Mouse (Mus musculus): ENCODE measurements around the gene Osbpl9. TPM values are rescaled to one million over a fixed set of nuclear protein-coding genes. Genes with fewer than 3 reads are reported as not detected.

The Osbpl9 gene
- total RNA-seq, 2 experiments from 2014 or later: 57.1 to 58.7 TPM

DNA sequence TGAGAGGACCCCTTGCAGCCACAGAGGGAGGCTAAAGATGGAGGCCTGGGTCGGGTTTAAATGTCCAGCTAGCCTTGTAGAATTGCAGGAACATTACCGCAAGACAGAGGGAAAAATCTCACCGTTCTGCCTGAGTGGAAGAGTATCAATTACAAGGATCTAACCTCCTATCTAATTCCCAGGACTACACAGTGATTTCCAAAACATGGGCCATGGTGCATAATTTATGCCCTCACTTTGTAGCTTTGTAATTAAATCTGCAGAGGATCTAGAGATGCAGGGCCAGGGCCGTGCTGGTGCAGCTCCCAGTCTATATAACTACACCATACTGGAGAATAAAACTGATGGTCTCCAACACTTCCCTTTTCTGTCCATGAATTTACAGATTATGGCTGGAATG, 8.8 kb upstream of the Osbpl9 start:
- no peak for DNase-seq (ENCODE audit: low spot score in 2 of 2)

DNA sequence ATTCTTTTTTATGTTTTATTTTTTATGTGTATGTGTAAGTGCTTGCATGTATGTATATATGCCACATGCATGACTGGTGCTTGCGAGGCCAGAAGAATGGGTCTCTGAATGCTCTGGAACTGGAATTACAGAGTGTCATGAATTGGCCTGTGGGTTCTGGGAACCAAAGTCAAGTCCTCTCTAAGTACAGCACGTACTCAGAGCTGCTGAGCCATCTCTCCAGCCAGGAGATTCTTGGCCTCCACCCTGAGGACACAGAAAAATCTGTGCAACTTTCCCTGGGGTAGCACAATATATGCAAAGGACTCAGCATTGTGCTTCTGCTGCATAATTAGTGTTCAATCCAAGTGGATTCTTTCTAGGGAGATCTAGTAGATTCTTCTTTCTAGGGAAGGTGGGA, 8.2 kb upstream of the Osbpl9 start:
- no peak for DNase-seq (ENCODE audit: low spot score in 2 of 2)

DNA sequence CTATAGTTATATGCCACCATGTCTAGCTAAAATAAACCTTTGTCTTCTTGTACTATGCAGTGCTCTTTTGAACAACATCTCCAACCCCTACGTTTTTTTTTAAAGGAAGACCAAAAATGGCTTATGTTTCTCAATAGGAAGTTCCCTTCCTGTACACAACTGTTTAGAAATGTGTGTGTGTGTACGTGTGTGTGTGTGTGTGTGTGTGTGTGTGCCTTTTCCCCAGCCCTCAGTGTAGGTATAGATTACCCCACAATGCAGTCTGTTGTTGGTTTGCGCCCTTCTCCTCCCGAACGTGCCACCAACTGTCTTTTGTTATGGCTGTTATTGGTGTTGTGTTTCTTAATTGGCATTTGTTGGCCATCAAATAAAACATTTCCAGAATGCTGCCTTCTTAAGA, 5.5 kb upstream of the Osbpl9 start:
- no peak for DNase-seq (ENCODE audit: low spot score in 2 of 2)

GRCm38 (mm10) chr4:109204416-109204815, 2.3 kb upstream of the Osbpl9 start:
- DNase-seq (ENCODE audit: low spot score in 2 of 2): no peak

GRCm38 (mm10) chr4:109203931-109204330, 1.9 kb upstream of the Osbpl9 start:
- DNase-seq (ENCODE audit: low spot score in 2 of 2): no peak

GRCm38 (mm10) chr4:109199069-109199468, 3.0 kb downstream of the Osbpl9 start:
- DNase-seq (ENCODE audit: low spot score in 2 of 2): no peak

DNA sequence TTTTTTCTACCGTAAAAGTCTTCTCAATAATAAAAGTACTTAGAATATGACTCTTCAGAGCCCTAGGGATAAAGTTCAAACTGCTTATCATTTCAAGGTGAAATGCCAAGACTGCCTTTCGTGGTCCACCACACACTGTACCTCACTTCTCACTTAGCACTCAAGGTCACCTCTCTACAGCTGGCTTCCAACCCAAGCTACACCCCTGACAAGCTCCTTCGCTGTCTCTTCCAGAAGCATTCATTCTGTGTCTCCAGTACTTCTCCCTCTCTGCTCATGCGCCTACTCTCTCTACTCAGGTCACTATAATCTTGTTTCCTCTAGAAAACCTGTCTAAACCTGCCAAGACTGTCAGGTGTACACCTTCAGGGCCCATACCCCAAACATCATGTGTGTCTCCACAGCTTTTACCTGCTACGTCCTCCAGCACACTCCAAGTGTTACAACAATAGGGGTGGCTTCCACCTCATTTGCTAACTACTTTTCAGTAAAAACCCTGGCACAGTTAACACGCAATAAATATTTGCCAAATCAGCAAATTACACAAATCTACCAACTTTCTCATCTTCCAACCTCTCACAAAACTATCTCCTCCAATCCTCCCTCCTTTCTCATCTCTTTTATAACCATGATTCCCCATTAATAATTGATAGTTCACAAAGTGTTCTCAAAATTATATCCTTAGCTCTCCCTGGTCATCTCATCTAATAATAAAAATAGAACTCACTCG, 6.0 kb downstream of the Osbpl9 start:
- no peak for DNase-seq (ENCODE audit: low spot score in 2 of 2)

GRCm38 (mm10) chr4:109193886-109194285, 8.2 kb downstream of the Osbpl9 start:
- no peak for DNase-seq (ENCODE audit: low spot score in 2 of 2)

- no peak for DNase-seq (ENCODE audit: low spot score in 2 of 2)
These were observed 10.5 kb downstream of the Osbpl9 start for GRCm38 (mm10) chr4:109191598-109191997.

DNA sequence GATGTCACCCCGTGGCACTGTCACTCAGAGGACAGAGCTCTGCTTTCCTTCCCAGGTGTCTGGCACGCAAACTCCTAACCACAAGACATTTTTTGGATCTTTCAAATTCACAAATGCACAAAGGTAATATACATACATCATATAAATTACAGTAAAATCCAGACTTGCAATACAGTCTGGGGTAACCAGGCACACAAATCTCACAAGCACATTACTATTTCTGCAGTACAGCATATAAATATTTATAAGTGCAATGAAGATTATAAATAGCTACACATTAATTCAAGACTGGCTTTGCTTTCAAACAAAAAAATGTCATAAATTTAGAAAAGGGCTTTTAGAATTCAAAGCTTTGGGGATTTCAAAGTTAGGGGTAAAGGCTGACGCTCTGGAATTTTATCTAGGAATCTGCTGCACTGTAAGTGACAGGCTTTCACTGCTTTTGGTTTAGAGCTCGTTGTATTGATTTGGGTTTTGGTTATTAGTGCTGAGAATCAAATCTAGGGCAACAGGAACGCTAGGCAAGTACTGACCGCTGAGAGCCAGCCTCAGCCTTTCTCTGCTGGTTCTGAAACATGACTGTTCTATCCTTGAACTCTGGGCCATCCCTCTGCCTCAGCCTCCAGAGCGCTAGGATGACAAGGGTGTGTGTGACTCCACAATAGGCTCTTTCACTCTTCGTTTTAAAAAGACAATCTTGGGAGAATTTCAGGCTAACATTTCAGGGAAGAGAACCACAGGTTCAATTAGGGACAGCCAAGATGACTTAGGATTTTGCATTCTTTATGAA, 16.3 kb downstream of the Osbpl9 start:
- no peak for DNase-seq (ENCODE audit: low spot score in 2 of 2)

GRCm38 (mm10) chr4:109175677-109176076, 26.4 kb downstream of the Osbpl9 start:
- DNase-seq (ENCODE audit: low spot score in 2 of 2): no peak

- DNase-seq (ENCODE audit: low spot score in 2 of 2): no peak
These were observed 28.2 kb downstream of the Osbpl9 start for GRCm38 (mm10) chr4:109173775-109174440.

DNA sequence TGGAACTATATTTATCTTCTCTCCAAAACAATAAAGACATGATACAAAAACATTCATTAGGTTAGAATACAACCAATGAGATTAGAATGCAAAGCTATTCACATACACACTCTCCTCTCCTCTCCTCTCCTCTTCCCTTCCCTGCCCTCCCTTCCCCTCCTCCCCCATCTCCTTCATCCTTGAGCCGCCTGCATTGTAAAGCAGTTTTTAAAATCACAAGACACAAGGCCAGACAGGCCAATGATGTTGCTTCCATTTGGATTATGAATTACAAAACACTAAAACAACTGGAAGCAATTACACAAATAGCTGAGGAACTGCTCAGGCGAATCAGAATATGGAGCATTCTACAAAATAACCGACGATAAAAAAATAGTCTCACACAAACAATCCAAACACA, 28.7 kb downstream of the Osbpl9 start:
- no peak for DNase-seq (ENCODE audit: low spot score in 2 of 2)

DNA sequence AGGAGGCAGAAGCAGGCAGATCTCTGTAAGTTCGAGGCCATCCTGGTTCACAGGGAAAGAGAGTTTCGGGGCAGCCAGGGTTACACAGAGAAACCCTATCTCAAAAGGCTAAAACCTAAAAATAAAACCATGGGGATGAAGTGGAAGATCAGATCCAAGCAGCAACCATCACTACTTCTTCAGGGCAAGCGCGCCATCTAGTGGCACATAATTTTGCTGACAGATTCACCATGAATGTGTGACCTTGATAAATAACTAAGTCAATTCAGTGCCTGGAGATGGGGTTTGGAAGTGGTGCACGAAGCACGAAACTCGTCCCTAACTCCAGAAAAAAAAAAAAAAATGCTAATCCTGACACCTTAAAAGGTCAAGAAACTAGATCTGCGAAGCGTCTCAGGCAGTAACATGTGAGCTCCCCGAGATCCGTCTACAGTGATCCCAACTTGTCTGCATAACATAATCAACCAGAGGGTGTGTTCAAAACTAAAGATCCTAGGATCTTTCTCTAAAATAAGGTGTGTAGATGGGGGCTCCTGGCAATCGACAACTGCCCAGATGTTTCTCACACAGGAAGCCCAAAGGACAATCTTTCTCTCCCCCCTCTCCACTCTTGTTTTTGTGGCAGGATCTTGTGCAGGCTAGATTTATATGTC, 36.4 kb downstream of the Osbpl9 start:
- peak; percentile 81 to 88 for DNase-seq (ENCODE audit: low spot score in 2 of 2)

DNA sequence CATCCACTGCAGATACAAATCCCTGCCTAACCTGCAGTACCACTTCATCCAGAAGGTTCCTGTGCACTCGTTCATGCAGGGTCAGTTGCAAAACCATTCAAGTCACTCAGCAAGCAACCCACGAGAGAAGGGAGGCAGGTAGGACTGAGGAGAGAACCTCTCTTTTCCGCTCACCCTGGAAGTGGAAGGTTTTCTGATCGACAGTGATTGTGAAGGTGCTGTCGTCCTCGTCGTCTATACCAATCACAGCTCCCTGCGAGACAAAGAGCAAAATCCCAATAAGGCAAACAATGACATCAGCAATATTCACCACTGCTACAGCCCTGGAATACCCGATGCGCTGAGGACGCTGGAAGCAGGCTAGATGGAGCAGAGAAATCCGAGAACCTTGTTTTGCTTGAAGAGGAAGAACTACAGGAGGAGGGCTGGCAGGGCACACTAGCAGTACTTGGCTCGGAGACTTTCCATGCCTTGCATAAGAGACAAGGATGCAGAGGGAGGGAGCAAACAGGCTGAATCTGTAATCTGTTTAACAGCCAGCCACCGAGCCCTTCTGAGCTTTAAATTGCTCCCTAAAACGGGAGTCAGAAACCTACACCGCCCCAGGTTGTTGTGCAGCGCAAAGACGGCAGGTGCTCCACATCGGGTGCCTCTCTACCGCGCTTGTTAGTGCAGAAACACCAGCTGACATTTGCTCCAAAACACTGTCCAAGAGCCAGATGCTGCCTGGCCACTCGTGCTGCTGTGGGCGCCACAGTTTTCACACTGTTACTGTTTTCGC, 45.4 kb downstream of the Osbpl9 start:
- DNase-seq (ENCODE audit: low spot score in 2 of 2): peak; percentile 41 to 61

DNA sequence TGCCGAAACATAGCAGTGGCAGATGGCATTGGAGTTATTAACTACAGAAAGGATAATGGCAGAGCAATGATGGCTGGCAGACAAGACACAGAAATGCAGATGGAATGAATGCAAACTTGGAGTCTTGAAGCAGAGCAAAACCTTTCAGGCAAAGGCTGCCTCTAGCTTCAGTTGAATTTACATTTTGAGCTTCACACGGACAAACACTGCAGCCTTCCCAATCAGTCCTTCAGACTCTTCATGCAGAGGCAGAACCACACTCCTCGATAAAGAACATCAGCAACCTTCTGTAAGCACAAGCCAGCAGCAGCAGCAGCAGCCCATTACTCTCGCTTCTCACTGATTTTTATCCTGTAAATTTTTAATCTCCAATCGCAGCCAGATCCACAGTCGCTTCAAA, 46.0 kb downstream of the Osbpl9 start:
- no peak for DNase-seq (ENCODE audit: low spot score in 2 of 2)

DNA sequence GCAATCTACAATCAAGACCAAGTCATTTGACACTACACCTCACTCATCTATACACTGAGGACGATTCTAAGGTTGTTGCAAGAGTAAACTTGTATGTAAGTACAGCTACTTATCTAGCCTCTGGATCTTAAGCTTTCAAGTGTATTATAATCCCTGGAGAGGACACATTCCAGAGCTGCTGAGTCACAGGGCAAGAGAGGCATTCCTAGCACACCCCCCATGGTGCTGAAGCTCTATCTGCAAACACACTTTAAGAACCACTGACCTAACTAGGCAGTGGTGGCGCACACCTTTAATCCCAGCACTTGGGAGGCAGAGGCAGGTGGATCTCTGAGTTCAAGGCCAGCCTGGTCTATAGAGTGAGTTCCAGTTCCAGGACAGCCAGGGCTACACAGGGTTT, 51.9 kb downstream of the Osbpl9 start:
- DNase-seq (ENCODE audit: low spot score in 2 of 2): no peak

- DNase-seq (ENCODE audit: low spot score in 2 of 2): no peak
These were observed 52.7 kb downstream of the Osbpl9 start for GRCm38 (mm10) chr4:109149411-109149810.

DNA sequence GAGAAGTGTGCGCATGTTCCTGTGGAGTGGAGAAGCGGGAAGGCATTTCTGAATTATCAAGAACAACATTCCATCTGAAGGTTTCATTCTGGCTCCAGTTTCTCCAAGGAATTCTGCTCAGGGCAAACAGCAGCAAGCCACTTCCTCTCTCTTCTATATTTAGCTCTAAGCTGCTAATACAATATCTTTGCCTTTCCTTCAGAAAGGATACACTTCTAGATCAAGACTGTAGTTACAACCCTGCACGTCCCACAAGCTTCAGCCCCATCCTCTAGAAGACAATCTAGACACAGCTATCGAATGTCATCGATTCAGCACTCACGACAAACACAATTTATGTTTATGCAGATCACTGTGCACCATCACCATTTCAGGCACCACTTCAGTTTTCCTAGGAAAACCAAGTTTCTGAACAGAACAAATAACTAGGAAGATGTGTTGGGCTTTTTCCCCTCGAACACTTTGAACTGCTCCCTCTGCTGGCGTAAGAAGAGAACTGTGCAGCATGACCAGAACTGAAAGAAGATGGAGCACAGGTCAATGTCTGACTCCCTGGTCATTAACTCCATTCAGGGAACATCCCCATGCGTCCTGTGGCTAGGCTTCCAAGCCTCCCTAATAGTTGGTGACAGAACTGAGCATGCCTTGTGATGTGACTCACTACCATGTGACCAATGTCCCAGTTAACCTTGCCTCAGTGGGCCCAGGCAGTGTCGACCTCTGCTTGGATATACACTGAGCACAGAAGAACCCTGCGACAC, 54.6 kb downstream of the Osbpl9 start:
- DNase-seq (ENCODE audit: low spot score in 2 of 2): peak; percentile 39 to 47

DNA sequence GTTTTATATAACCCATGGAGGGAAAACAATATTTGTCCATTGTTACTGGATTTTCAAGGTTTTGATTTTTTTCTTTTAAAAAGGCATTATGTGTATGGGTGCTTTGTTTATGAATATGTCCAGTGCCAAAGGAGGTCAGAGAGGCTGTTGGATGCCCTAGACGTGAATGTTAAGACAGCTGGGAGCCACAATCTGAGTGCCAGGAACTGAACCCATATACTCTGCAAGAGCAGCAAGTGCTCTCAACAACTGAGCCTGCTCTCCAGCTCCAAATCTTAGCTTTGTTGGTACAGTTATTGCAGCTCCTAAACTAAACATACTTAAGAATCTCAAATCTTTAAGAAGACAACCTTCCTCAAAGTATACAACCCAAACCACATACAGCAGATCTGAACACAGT, 59.0 kb downstream of the Osbpl9 start:
- DNase-seq (ENCODE audit: low spot score in 2 of 2): no peak
